Mouse (Mus musculus) midbrain, embryonic 16.5 days (tissue): ENCODE measurements around the gene Rnf207. TPM values are rescaled to one million over a fixed set of nuclear protein-coding genes. Genes with fewer than 3 reads are reported as not detected.
A peak's percentile ranks its signal among the peaks of the same experiment; 100 is the strongest.

Experiments
- ATAC-seq: fragments of 200-750 bp; cut with Nextera tagmentation; 2 replicates; pipeline ENCODE4 v1.8.0; 2017; ENCODE audit warnings: moderate TSS enrichment
- H3K27ac ChIP-seq: fragments of 300-500 bp; sonication (generic); 2 replicates; pipeline ENCODE4 v1.5.1; 2014; ENCODE audit warnings: mild to moderate bottlenecking, low read length, mixed read lengths
- H3K27me3 ChIP-seq: fragments of 300-500 bp; sonication (generic); 2 replicates; pipeline ENCODE4 v1.6.1; 2014; ENCODE audit warnings: low read depth, low read length, mixed read lengths; ENCODE audit not compliant: control insufficient read depth, insufficient read depth
- H3K36me3 ChIP-seq: fragments of 300-500 bp; sonication (generic); 2 replicates; pipeline ENCODE4 v1.6.1; 2014; ENCODE audit warnings: mild to moderate bottlenecking, low read length, moderate library complexity, mixed read lengths; ENCODE audit not compliant: control insufficient read depth, insufficient read depth
- H3K4me1 ChIP-seq: fragments of 300-500 bp; sonication (generic); 2 replicates; pipeline ENCODE4 v1.6.1; 2014; ENCODE audit warnings: mild to moderate bottlenecking, low read length, mixed read lengths; ENCODE audit not compliant: control insufficient read depth, insufficient read depth
- H3K4me2 ChIP-seq: fragments of 300-500 bp; sonication (generic); 2 replicates; pipeline ENCODE4 v1.6.1; 2014; ENCODE audit warnings: mild to moderate bottlenecking, low read length, mixed read lengths
- H3K4me3 ChIP-seq: fragments of 300-500 bp; sonication (generic); 2 replicates; pipeline ENCODE4 v1.5.1; 2014; ENCODE audit warnings: low read depth, mild to moderate bottlenecking, low read length, moderate library complexity, mixed read lengths
- H3K9ac ChIP-seq: fragments of 300-500 bp; sonication (generic); 2 replicates; pipeline ENCODE4 v1.6.1; 2014; ENCODE audit warnings: low read depth, low read length, mixed read lengths
- H3K9me3 ChIP-seq: fragments of 300-500 bp; sonication (generic); replicated peaks from 2 replicates; pipeline ENCODE4 v1.6.1; 2014; ENCODE audit warnings: mild to moderate bottlenecking, low read length, mixed read lengths; ENCODE audit not compliant: control insufficient read depth, poor library complexity, severe bottlenecking
- WGBS: fragments of 180-500 bp; shearing (Covaris S2); extraction: QIAGEN DNeasy Blood & Tissue Kit; methylation state at CpG from one replicate; pipeline ENCODE4 v1.1.7; 2014; 5-methylcytosine and 5-hydroxymethylcytosine counted together
- polyA plus RNA-seq: library from polyadenylated mRNA; unstranded; fragments of >200 nt; fragmentation: Nextera tagmentation; extraction: Ambion mirVana; gene quantifications from 2 replicates; pipeline ENCODE4 v1.2.1, GENCODE M21; 2015

Gene Rnf207
- polyA plus RNA-seq, 1 experiment from 2014 or later = 9.5 TPM

DNA sequence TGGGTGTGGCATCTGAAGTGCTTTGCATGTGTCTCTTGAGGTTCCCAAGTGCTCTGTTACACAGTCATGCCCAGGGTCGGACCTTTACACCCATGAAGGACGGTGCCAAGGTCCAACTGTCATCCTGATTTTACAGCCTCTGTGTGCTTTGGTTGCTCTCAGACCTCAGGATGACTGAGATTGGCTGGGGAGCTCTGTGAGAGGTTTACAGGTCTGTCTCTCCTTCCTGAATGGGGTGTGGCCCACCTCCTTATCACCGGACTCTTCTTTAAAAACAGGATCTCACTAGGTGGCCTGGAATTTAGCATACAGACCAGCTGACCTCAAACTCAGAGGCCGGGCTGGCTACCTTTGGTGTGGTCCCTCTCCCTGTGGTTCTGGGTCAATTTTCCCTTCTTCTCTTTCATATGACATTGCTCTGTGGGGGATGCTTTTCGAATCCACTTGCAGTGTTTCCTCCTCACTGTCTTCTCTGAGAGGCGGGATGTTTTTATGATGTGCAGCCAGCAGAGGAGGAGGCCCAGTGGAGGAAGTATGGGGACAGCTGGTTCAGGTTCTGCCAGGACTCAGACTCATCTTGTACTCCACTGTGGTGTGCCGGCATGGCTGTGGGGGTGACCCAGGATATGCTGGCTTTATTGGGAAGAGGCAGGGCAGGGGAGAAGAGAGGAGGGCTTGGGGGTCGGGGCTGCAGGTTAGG, 32.1 kb upstream of the Rnf207 start:
- Histone ChIP-seq H3K4me1 (peaks cover 37% of the 10 kb centered on the region), H3K27me3 (no peaks in the 10 kb centered on the region), H3K4me3 (0 out of 2 replicates have a peak overlapping the region, but pooled peaks have one; percentile 22), H3K4me2 (peak overlapping the region; percentile 62), H3K9me3 (no peaks in the 10 kb centered on the region), H3K9ac (peak overlapping the region; percentile 50), H3K27ac (peak overlapping the region; percentile 90), H3K36me3 (peaks cover 11% of the 10 kb centered on the region)
- 34% methylated on average over 8 of the region's 8 CpGs for WGBS
- ATAC-seq = no peak

- Histone ChIP-seq H3K27ac (peak overlapping the region; percentile 90), H3K36me3 (peaks cover 11% of the 10 kb centered on the region), H3K9ac (peak overlapping the region; percentile 67), H3K4me1 (peaks cover 37% of the 10 kb centered on the region), H3K9me3 (no peaks in the 10 kb centered on the region), H3K4me3 (peak overlapping the region; percentile 22), H3K4me2 (peak overlapping the region; percentile 62), H3K27me3 (no peaks in the 10 kb centered on the region)
- WGBS = 5% methylated on average over 16 of the region's 17 CpGs
- peak; percentile 78 for ATAC-seq
Measured at GRCm38 (mm10) chr4:152349837-152350381, 31.1 kb upstream of the Rnf207 start.

GRCm38 (mm10) chr4:152345120-152345889, 26.5 kb upstream of the Rnf207 start:
- Histone ChIP-seq H3K4me3 (no peak overlapping the region), H3K27ac (no peak overlapping the region), H3K4me2 (no peak overlapping the region), H3K9me3 (no peaks in the 10 kb centered on the region), H3K4me1 (peaks cover 45% of the 10 kb centered on the region), H3K36me3 (no peaks in the 10 kb centered on the region), H3K9ac (no peak overlapping the region; the same call in 1 of the 2 replicates), H3K27me3 (no peaks in the 10 kb centered on the region)
- no peak for ATAC-seq
- WGBS = 59% methylated on average over 7 of the region's 7 CpGs

DNA sequence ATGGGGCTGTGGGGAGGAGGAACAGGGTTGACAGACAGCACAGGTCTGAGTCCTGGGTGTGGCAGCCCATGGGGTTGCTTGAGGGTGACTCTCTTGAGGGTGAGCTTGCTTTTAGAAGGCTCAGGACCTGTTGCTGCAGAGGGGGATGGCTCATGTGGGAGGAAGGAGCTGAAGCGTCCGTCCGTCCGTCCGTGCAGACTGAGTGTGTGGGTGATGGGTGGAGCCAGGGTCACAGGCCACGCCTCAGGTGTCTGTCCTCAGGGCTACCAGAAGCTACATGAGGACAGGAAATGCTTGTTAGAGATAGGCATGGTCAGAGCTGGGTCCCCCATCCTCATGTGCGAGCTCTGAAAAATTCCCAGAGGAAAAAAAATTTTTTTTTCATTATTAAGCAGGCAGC, 25.9 kb upstream of the Rnf207 start:
- H3K27ac ChIP-seq = no peak overlapping the region
- H3K4me1 ChIP-seq = peaks cover 44% of the 10 kb centered on the region
- 62% methylated on average over 7 of the region's 7 CpGs for WGBS

DNA sequence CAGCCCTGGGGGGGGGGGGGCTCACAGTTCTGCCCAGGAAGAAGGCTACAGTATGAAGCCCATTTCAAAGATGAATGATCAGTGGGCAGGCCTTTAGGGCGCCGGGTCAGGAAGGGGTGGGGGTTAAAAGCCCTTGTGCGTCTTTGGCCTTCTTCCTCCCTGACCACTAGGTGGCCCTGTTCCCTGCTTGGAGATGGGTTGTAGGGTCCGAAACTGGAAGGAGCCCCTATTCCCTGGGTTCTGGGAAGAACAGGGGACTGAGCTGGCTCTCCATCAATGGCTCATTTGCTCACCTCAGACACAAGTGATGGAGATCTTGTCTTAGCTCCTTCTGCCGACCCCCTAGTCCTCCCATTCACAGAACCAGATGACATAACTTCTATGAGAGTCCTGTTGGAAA, 24.5 kb upstream of the Rnf207 start:
- Histone ChIP-seq H3K4me2 (no peak overlapping the region), H3K36me3 (no peaks in the 10 kb centered on the region), H3K27me3 (no peaks in the 10 kb centered on the region), H3K9me3 (no peaks in the 10 kb centered on the region), H3K27ac (no peak overlapping the region), H3K4me3 (no peak overlapping the region), H3K4me1 (peaks cover 31% of the 10 kb centered on the region), H3K9ac (no peak overlapping the region)
- no peak for ATAC-seq
- WGBS = 9% methylated on average over 5 of the region's 5 CpGs

More for the DNA sequence above, 25.9 kb upstream of the Rnf207 start:
- no peaks in the 10 kb centered on the region for H3K9me3 ChIP-seq
- no peaks in the 10 kb centered on the region for H3K36me3 ChIP-seq
- no peaks in the 10 kb centered on the region for H3K27me3 ChIP-seq
- no peak overlapping the region for H3K4me3 ChIP-seq
- H3K9ac ChIP-seq = no peak overlapping the region
- no peak for ATAC-seq
- no peak overlapping the region for H3K4me2 ChIP-seq

GRCm38 (mm10) chr4:152340584-152341284, 21.9 kb upstream of the Rnf207 start:
- peak overlapping the region; percentile 88 for H3K9ac ChIP-seq
- no peak overlapping the region for H3K27ac ChIP-seq
- peak overlapping the region; percentile 61; the same call in 1 of the 2 replicates for H3K4me3 ChIP-seq
- no peaks in the 10 kb centered on the region for H3K9me3 ChIP-seq
- H3K4me2 ChIP-seq = peak overlapping the region; percentile 89
- H3K4me1 ChIP-seq = peaks cover 28% of the 10 kb centered on the region
- H3K36me3 ChIP-seq = no peaks in the 10 kb centered on the region
- 34% methylated on average over 15 of the region's 15 CpGs for WGBS
- no peaks in the 10 kb centered on the region for H3K27me3 ChIP-seq
- ATAC-seq = no peak

GRCm38 (mm10) chr4:152339293-152339790, 20.5 kb upstream of the Rnf207 start:
- Histone ChIP-seq H3K4me3 (peak overlapping the region; percentile 61), H3K27me3 (no peaks in the 10 kb centered on the region), H3K9me3 (no peaks in the 10 kb centered on the region), H3K4me2 (peak overlapping the region; percentile 89), H3K27ac (peak overlapping the region; percentile 81), H3K4me1 (peaks cover 26% of the 10 kb centered on the region), H3K36me3 (0 out of 2 replicates have a peak, but pooled peaks cover 3% of the 10 kb centered on the region), H3K9ac (peak overlapping the region; percentile 88)
- peak; percentile 21; the same call in 1 of the 2 replicates for ATAC-seq
- under 1% methylated on average over 26 of the region's 26 CpGs for WGBS

- Histone ChIP-seq H3K4me3 (peak within 1 kb of the TSS; percentile 61), H3K4me1 (peaks cover 26% of the 10 kb centered on the region), H3K27ac (peak within 1 kb of the TSS; percentile 81), H3K9me3 (no peaks in the 10 kb centered on the region), H3K36me3 (peaks cover 3% of the 10 kb centered on the region; the same call in 1 of the 2 replicates), H3K9ac (peak within 1 kb of the TSS; percentile 88), H3K27me3 (no peaks in the 10 kb centered on the region), H3K4me2 (peak within 1 kb of the TSS; percentile 89)
- ATAC-seq = peak; percentile 64
- WGBS = under 1% methylated on average over 91 of the region's 120 CpGs
Measured at GRCm38 (mm10) chr4:152338419-152339292, 19.9 kb upstream of the Rnf207 start, which contains the start of gene Chd5. Chd5 (plus strand) TSS chr4:152338651.
